In the genomic region with DNA sequence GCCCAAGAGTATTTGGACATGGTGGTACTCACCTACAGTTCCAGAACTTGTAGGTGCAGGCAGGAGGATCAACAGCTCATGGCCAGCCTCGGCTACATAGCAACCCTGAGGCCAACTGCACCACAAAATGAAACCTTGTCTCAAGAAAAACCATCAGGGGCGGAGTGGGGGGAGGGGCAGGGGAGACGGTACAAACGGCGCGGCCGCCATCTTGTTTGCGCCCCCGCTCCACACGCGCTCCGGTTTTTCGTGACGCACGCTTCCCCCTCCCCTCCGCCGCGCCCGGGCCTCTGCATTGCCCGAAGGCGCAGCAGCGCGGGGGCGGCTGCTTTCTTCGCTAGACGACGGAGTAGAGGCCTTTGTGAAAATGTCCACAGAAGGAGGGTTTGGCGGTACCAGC, we compare ENCODE assay signal across 22 mouse cellular contexts.
DNase-seq lines count a peak whose midpoint lies in the region; ATAC-seq and TF ChIP-seq lines count a peak whose summit lies in the region.
"Had no signal": no experiment of that assay in that cellular context is flagged by ENCODE, and none has a peak within 500 bp of the region (broad histone marks: within the 10 kb centered on the region; RNA-seq: fewer than 3 reads in every experiment).

No protein-coding gene starts in this region.

- no peak overlapping the region for H3K4me2 ChIP-seq in stomach, postnatal 0 days (replicated peaks; ENCODE audit: low read depth)
- H3K4me2 ChIP-seq in liver, embryonic 12.5 days, result no peak overlapping the region
- H3K4me2 ChIP-seq: forebrain, embryonic 15.5 days; heart, embryonic 11.5 days; hindbrain, embryonic 12.5 days; neural tube, embryonic 12.5 days had no signal

- no peak for DNase-seq in cerebellum, postnatal 25 days
- peak; percentile 40 for DNase-seq in R1 (ENCODE audit: low read depth, low spot score)
- DNase-seq in stomach, postnatal 0 days (ENCODE audit: low spot score), result no peak
- DNase-seq in thymus, postnatal 0 days (ENCODE audit: low spot score), result no peak
- no peak for DNase-seq in cerebellum, postnatal 4 days (ENCODE audit: low spot score in 2 of 2)
- DNase-seq: adrenal gland, adult 8-10 months; cerebellum, adult 11 months; kidney, adult 8-10 months; kidney, postnatal 25 days; lung, adult 18-20 months; lung, postnatal 14 days; right cerebral cortex, adult 18-20 months; thymus, adult 18-20 months had no signal

- TF ChIP-seq CTCF in stomach, postnatal 0 days (IDR thresholded peaks at IDR 0.05; ENCODE audit: low read depth), result no peak

- H3K9ac ChIP-seq in stomach, postnatal 0 days (ENCODE audit: low read length), result no peak overlapping the region
- H3K9ac ChIP-seq in liver, embryonic 12.5 days, result no peak overlapping the region
- H3K9ac ChIP-seq: forebrain, embryonic 15.5 days; hindbrain, embryonic 12.5 days; neural tube, embryonic 12.5 days had no signal

- H3K27ac ChIP-seq in stomach, postnatal 0 days (replicated peaks), result no peak overlapping the region
- H3K27ac ChIP-seq in liver, embryonic 12.5 days, result no peak overlapping the region
- H3K27ac ChIP-seq: forebrain, embryonic 15.5 days; hindbrain, embryonic 12.5 days; limb, embryonic 10.5 days; neural tube, embryonic 12.5 days had no signal

- TF ChIP-seq EP300 in stomach, postnatal 0 days (optimal IDR thresholded peaks at IDR 0.05), result no peak

- H3K9me3 ChIP-seq in stomach, postnatal 0 days (ENCODE audit: control insufficient read depth, low read length), result no peaks in the 10 kb centered on the region
- no peaks in the 10 kb centered on the region for H3K9me3 ChIP-seq in liver, embryonic 12.5 days (replicated peaks)
- H3K9me3 ChIP-seq: forebrain, embryonic 15.5 days; hindbrain, embryonic 12.5 days; limb, embryonic 10.5 days; neural tube, embryonic 12.5 days had no signal

- no peaks in the 10 kb centered on the region for H3K36me3 ChIP-seq in stomach, postnatal 0 days (ENCODE audit: control insufficient read depth, insufficient read depth, low read length)
- no peaks in the 10 kb centered on the region for H3K36me3 ChIP-seq in liver, embryonic 12.5 days
- H3K36me3 ChIP-seq: forebrain, embryonic 15.5 days; hindbrain, embryonic 12.5 days; limb, embryonic 10.5 days; neural tube, embryonic 12.5 days had no signal

- WGBS in stomach, postnatal 0 days, result 81% methylated on average over 23 of the region's 28 CpGs
- 59% methylated on average over 28 of the region's 28 CpGs for WGBS in liver, embryonic 12.5 days (ENCODE audit: insufficient replicate concordance)

- ATAC-seq in cerebellum, adult (ENCODE audit: insufficient number of reproducible peaks, low FRiP score, low TSS enrichment), result peak; percentile 40; the same call in 1 of the 2 replicates
- ATAC-seq in erythroid progenitor cell, adult 5-6 weeks (replicated peaks; ENCODE audit: low FRiP score, poor library complexity, severe bottlenecking), result peak; percentile 71; the same call in 1 of the 2 replicates
- ATAC-seq in stomach, postnatal 0 days (ENCODE audit: low FRiP score, low TSS enrichment), result peak; percentile 29; the same call in 1 of the 2 replicates
- no peak for ATAC-seq in liver, embryonic 12.5 days
- ATAC-seq: forebrain, embryonic 15.5 days; inflammation-experienced regulatory T-cells, adult 6 months had no signal

- no peaks in the 10 kb centered on the region for H3K4me1 ChIP-seq in stomach, postnatal 0 days (replicated peaks; ENCODE audit: control insufficient read depth, insufficient read depth)
- no peaks in the 10 kb centered on the region for H3K4me1 ChIP-seq in liver, embryonic 12.5 days
- H3K4me1 ChIP-seq: forebrain, embryonic 15.5 days; hindbrain, embryonic 12.5 days; limb, embryonic 10.5 days; neural tube, embryonic 12.5 days had no signal

- H3K27me3 ChIP-seq in stomach, postnatal 0 days (ENCODE audit: control insufficient read depth, insufficient read depth, low read length), result no peaks in the 10 kb centered on the region
- H3K27me3 ChIP-seq in liver, embryonic 12.5 days (replicated peaks), result no peaks in the 10 kb centered on the region
- H3K27me3 ChIP-seq: forebrain, embryonic 15.5 days; hindbrain, embryonic 12.5 days; neural tube, embryonic 12.5 days had no signal

- H3K4me3 ChIP-seq in stomach, postnatal 0 days (ENCODE audit: low read depth, low read length), result no peak overlapping the region
- no peak overlapping the region for H3K4me3 ChIP-seq in liver, embryonic 12.5 days
- H3K4me3 ChIP-seq: forebrain, embryonic 15.5 days; hindbrain, embryonic 12.5 days; limb, embryonic 10.5 days; neural tube, embryonic 12.5 days had no signal
